Mouse (Mus musculus): ENCODE data around the gene Sp140. TPM values are rescaled to one million over a fixed set of nuclear protein-coding genes. Genes with fewer than 3 reads are reported as not detected.
"Not testable (repeated sequence)": the region's sequence is repeated elsewhere in the genome, so short reads cannot be mapped to it uniquely, and the experiment has no call there.

Sp140 gene
- polyA plus RNA-seq (2015; fragmentation: Nextera tagmentation; extraction: Ambion mirVana): 1.4 and 1.9 TPM in 2 replicates

GRCm38 (mm10) chr1:85600078-85600477, at the start of gene Sp140:
Gene Sp140, plus strand, starts transcription at chr1:85600378.
- H3K27ac ChIP-seq; H3K4me3 ChIP-seq; H3K4me2 ChIP-seq; H3K4me1 ChIP-seq; H3K9me3 ChIP-seq; H3K9ac ChIP-seq; H3K27me3 ChIP-seq; H3K36me3 ChIP-seq; ATAC-seq (ENCODE audit: insufficient number of reproducible peaks, low FRiP score, low TSS enrichment, low read depth): not testable (repeated sequence)
- WGBS: 20% methylated on average over 1 of the region's 5 CpGs

- not testable (repeated sequence) for H3K36me3 ChIP-seq; H3K4me3 ChIP-seq; ATAC-seq (ENCODE audit: insufficient number of reproducible peaks, low FRiP score, low TSS enrichment, low read depth); H3K27me3 ChIP-seq; H3K4me2 ChIP-seq; H3K9me3 ChIP-seq; H3K9ac ChIP-seq; H3K27ac ChIP-seq; H3K4me1 ChIP-seq
- 84% methylated on average over 4 of the region's 4 CpGs for WGBS
These were observed 44.9 kb upstream of the Sp140 start for GRCm38 (mm10) chr1:85555261-85555660.

- H3K4me2 ChIP-seq; H3K36me3 ChIP-seq; H3K4me1 ChIP-seq; H3K4me3 ChIP-seq; H3K27me3 ChIP-seq; H3K9ac ChIP-seq; ATAC-seq (ENCODE audit: insufficient number of reproducible peaks, low FRiP score, low TSS enrichment, low read depth); H3K27ac ChIP-seq; H3K9me3 ChIP-seq: not testable (repeated sequence)
- 71% methylated on average over 4 of the region's 4 CpGs for WGBS
These were observed 26.6 kb upstream of the Sp140 start for GRCm38 (mm10) chr1:85573554-85573953.

DNA sequence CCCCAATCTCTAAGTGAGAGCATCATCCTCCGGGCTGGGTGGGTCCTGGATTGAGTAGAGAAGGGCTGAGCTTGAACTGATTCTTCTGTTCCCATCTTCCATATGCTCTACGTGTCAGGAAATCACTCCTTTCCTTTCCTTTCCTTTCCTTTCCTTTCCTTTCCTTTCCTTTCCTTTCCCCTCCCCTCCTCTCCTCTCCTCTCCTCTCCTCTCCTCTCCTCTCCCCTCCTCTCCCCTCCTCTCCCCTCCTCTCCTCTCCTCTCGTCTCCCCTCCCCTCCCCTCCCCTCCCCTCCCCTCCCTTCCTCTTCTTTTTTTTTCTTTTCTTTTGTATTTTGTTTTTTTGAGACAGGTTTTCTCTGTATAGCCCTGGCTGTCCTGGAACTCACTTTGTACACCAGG, 24.8 kb upstream of the Sp140 start, which contains the start of gene G530012D18Rik:
G530012D18Rik (plus strand) TSS at position 301 of the 400 bp plus-strand sequence.
- H3K27me3 ChIP-seq; H3K9ac ChIP-seq; H3K4me1 ChIP-seq; H3K4me2 ChIP-seq; H3K9me3 ChIP-seq; H3K27ac ChIP-seq; H3K36me3 ChIP-seq; H3K4me3 ChIP-seq; ATAC-seq (ENCODE audit: insufficient number of reproducible peaks, low FRiP score, low TSS enrichment, low read depth): not testable (repeated sequence)
- WGBS: 60% methylated on average over 2 of the region's 3 CpGs

DNA sequence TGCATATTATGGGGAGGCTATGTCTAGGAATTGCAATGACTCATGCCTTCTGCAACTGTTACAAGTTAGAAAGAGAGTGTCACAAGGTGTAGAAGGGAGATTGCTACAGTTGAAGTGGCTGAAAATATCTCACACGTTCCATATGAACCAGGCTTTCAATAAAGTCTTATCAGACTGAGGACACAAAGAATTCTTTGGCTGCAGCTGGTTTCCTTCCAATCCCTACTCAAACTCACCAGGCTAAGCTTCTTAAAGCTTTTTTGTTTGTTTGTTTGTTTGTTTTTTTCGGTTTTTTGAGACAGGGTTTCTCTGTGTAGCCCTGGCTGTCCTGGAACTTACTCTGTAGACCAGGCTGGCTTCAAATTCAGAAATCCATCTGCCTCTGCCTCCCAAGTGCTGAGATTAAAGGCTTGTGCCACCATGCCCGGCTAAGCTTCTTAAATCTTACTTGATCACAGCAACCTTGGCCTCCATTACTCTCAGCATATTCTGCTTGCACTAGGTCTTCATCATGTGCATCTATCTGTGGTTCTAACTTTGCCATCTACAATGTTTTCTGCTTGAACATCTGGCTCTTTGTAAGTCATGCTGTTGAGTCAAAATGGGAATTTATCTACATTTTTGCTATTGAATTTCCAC, 21.7 kb upstream of the Sp140 start:
- H3K27me3 ChIP-seq; H3K4me2 ChIP-seq; H3K9ac ChIP-seq; H3K4me3 ChIP-seq; H3K27ac ChIP-seq; ATAC-seq (ENCODE audit: insufficient number of reproducible peaks, low FRiP score, low TSS enrichment, low read depth); H3K36me3 ChIP-seq; H3K9me3 ChIP-seq; H3K4me1 ChIP-seq: not testable (repeated sequence)
- WGBS: 53% methylated on average over 3 of the region's 3 CpGs

DNA sequence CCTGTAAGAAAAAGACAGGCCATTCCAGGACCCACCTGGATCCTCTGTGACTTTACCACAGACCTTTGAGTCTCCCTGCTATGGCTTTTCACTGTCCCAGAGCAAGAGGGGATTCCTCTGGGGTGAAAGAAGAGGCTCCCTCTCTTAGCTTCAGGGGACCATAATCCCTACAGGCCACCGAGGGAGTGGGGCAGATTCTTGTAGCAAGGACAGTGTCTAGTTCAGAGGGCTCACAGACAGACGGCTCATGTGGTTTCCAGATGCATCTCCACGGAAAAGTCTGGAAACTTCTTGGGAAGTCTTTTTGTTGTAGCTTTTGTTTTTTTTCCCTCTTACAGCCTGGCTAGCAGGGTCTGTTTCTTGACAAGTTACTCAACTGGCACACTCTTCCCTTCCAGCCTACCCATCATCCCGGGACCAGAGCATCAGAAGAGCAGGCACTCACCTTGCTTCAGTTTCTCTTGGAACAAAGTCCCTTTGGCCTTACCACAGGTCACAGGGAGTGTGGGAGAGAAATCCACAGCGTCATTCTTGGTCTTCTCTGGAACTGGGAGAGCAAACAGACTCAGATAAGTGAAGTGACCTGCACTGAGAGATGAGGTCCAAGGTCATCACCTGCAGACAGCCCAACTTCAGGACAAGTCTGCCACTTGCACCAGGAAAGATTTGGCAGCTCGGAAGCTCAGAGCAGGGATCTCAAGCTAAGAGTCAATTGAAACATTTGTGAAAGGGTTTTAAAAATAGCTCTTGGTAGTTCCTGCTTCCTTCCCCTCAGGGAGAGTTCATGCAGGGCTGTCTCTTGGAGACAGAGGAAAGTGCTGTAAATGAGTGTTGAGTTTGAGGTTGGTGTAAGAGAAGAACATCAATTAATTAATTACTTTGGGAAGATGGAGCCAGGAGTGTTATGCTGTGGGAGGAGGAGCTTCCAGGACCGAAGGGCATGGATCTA, 20.7 kb upstream of the Sp140 start:
- WGBS: 60% methylated on average over 6 of the region's 7 CpGs
- H3K4me2 ChIP-seq, H3K36me3 ChIP-seq, H3K4me1 ChIP-seq, H3K27me3 ChIP-seq, H3K9me3 ChIP-seq, H3K9ac ChIP-seq, H3K27ac ChIP-seq, H3K4me3 ChIP-seq: not testable (repeated sequence)
- ATAC-seq (ENCODE audit: insufficient number of reproducible peaks, low FRiP score, low TSS enrichment, low read depth): 0 out of 2 replicates have a peak, but pooled peaks have one; percentile 19

DNA sequence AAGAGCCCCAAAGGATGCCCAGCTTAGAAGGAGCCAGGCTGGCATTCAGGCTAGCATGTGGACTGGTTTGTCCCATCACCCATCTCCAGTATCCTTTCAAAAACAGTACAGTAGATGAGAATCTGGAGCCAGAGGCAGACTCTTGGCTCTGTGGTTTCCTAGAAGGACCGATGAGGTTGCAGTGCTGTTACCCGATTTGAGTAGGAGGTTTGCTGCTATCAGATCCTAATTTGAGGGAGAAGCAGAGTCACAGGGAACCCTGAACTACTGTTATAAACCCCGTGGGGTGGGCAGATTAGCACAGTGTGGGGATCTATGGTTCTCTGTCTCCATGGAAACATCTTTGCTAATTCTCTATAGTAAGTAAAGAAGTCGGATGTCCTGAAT, 20.0 kb upstream of the Sp140 start:
- peak; percentile 63; the same call in 1 of the 2 replicates for ATAC-seq (ENCODE audit: insufficient number of reproducible peaks, low FRiP score, low TSS enrichment, low read depth)
- WGBS: 68% methylated on average over 3 of the region's 4 CpGs
- not testable (repeated sequence) for H3K27ac ChIP-seq, H3K4me1 ChIP-seq, H3K4me2 ChIP-seq, H3K36me3 ChIP-seq, H3K27me3 ChIP-seq, H3K4me3 ChIP-seq, H3K9ac ChIP-seq, H3K9me3 ChIP-seq

- not testable (repeated sequence) for H3K27me3 ChIP-seq; H3K4me3 ChIP-seq; ATAC-seq (ENCODE audit: insufficient number of reproducible peaks, low FRiP score, low TSS enrichment, low read depth); H3K27ac ChIP-seq; H3K9ac ChIP-seq; H3K36me3 ChIP-seq; H3K9me3 ChIP-seq; H3K4me2 ChIP-seq; H3K4me1 ChIP-seq
- 64% methylated on average over 3 of the region's 3 CpGs for WGBS
These were observed 19.6 kb upstream of the Sp140 start for GRCm38 (mm10) chr1:85580578-85580977.

DNA sequence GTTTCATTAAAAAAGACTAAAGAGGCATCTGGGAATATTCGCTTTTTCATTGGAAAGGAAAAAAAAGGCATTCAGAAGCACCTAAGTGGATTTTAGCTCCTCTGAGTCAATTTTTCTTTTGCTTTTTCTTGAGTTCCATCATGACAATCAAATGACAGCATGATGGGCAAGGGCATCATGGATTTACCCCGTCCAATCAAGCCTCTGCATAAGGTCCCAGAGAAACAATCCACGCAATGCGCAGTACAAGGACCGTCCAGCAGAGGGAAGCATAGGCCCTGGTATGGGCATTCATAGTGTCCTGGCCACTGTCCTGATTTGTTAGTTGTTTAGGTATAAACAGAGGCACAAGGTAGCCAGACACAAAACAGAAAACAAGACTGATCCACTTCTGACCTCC, 18.7 kb upstream of the Sp140 start:
- not testable (repeated sequence) for H3K4me1 ChIP-seq; H3K27ac ChIP-seq; H3K4me2 ChIP-seq; H3K9me3 ChIP-seq; H3K9ac ChIP-seq; H3K27me3 ChIP-seq; H3K4me3 ChIP-seq; H3K36me3 ChIP-seq; ATAC-seq (ENCODE audit: insufficient number of reproducible peaks, low FRiP score, low TSS enrichment, low read depth)
- 32% methylated on average over 5 of the region's 5 CpGs for WGBS

- ATAC-seq (ENCODE audit: insufficient number of reproducible peaks, low FRiP score, low TSS enrichment, low read depth): not testable (repeated sequence)
These were observed 11.5 kb upstream of the Sp140 start for GRCm38 (mm10) chr1:85588697-85589096.

DNA sequence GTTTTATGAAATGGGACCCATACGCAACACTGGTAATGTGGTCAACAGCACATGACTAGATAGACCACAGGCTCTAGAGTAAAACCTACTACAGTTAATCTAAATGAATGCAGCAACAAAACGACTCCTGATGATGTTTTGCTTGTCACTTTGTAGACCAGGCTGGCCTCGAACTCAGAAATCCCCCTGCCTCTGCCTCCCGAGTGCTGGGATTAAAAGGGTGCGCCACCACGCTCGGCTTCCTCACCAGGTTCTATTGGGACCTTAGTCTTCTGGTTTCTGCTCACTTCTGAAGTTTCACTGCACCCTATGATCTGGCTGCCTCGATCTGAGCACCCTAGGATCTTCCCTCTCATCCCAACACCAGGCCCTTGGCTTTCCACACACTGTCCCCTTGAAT, 7.7 kb upstream of the Sp140 start:
- 78% methylated on average over 8 of the region's 8 CpGs for whole genome bisulfite sequencing
- H3K9ac ChIP-seq; ATAC-seq (ENCODE audit: insufficient number of reproducible peaks, low FRiP score, low TSS enrichment, low read depth); H3K9me3 ChIP-seq; H3K4me3 ChIP-seq; H3K4me2 ChIP-seq; H3K36me3 ChIP-seq; H3K27me3 ChIP-seq; H3K4me1 ChIP-seq; H3K27ac ChIP-seq: not testable (repeated sequence)

More at GRCm38 (mm10) chr1:85588697-85589096, 11.5 kb upstream of the Sp140 start:
- H3K27me3 ChIP-seq, H3K4me2 ChIP-seq, H3K9ac ChIP-seq, H3K4me3 ChIP-seq, H3K36me3 ChIP-seq, H3K4me1 ChIP-seq, H3K27ac ChIP-seq, H3K9me3 ChIP-seq: not testable (repeated sequence)
- 76% methylated on average over 1 of the region's 2 CpGs for WGBS

DNA sequence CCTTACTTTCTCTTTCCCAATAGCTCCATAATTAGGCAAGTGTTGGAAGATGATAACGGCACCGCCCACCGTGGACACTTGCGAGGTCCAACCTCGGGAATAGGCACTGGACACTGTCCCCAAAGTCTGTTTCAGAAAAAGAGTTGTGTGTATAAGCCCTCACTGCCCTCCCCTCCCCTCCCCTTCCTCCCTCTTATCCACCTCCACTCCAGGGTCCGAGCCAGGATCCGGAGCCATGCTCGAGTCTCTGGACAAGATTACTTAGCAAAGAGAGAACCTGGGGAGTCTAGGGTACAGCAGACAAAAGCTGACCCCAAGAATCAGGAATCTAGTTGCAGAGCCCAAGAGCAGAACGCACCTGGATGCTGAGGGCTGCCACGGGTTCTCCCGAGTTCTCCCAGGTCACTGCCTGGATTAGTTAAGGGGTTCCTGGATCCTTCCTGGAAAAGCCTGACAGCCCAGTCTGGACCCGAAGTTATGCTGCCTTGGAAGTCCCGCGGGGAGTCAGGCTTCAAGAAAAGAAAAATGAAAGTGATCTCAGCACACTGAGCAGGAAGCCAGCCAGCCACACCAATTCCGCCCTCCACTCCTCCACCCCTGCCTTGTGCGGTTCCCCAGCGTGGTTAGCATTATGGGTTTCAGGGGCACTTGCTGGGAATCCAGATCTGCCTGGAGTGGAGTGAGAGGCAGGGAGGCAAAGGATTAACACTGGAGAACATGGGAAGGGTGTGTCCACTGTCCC, 1.7 kb upstream of the Sp140 start, which contains the start of gene Sp110:
Sp110 (minus strand) TSS at position 547 of the 742 bp plus-strand sequence.
- WGBS: 71% methylated on average over 17 of the region's 17 CpGs

More for the DNA sequence above, 1.7 kb upstream of the Sp140 start, which contains the start of gene Sp110:
- not testable (repeated sequence) for H3K9ac ChIP-seq; H3K4me1 ChIP-seq; H3K4me3 ChIP-seq; H3K27me3 ChIP-seq; H3K9me3 ChIP-seq; H3K27ac ChIP-seq; H3K4me2 ChIP-seq; ATAC-seq (ENCODE audit: insufficient number of reproducible peaks, low FRiP score, low TSS enrichment, low read depth); H3K36me3 ChIP-seq

Measured in limb, embryonic 15.5 days (tissue).